ENCODE assay signal across 8 mouse cellular contexts in the genomic region with DNA sequence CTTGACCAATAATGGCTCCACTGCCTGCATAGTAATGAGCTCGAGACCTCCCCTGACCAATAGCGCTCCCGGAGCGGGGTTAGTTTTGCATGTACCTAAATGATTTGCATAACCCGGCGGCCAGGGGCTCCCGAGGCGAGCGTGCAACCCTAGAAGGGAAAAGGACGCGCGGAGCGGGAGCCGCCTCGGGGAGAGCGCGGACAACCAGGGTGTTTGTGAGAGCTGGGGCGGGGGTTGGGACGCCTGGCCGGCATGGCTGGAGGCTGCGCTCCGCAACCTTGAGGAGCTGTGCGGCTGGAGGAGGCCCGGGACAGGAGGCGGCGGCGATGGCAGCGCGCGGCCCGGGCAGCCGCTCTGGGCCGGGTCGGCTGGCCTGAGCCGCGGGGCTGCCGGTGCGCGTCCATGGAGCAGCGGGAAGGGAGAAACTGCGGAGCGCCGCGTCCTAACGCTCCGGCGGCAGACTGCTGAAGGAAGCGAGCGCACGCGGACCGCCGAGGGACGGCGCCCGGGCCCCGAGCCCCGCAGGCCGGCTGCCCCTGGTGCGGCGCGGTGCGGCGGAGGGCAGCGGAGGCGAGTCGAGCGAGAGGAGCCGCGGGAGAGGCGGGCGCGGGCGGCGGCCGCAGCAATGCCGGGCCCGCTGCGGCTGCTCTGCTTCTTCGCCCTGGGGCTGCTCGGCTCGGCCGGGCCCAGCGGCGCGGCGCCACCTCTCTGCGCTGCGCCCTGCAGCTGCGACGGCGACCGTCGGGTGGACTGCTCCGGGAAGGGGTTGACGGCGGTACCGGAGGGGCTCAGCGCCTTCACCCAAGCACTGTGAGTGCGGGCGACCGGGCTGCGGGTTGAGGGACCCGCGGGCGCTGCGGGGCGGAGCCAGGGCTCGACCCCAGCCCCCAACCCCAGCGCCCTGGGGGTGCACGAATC. TPM values are rescaled to one million over a fixed set of nuclear protein-coding genes. Genes with fewer than 3 reads are reported as not detected.
DNase-seq lines count a peak whose midpoint lies in the region; ATAC-seq and TF ChIP-seq lines count a peak whose summit lies in the region.

A gene (plus strand): TSS at position 152 of the 918 bp plus-strand sequence.

- peak; percentile 98 for DNase-seq in brain, embryonic 14.5 days (ENCODE audit: low read depth)
- DNase-seq in liver, adult 2 months (ENCODE audit: extremely low read depth, low read depth, low spot score): peak; percentile 99
- DNase-seq in naive thymus-derived CD4-positive, alpha-beta T cell, adult 2 months (ENCODE audit: low read depth): peak; percentile 45

- H3K4me2 ChIP-seq in heart, embryonic 11.5 days: peak within 1 kb of the TSS; percentile 90
- H3K4me2 ChIP-seq in kidney, embryonic 16.5 days (replicated peaks; ENCODE audit: low read depth, low read length): peak within 1 kb of the TSS; percentile 59
- peak within 1 kb of the TSS; percentile 57 for H3K4me2 ChIP-seq in stomach, embryonic 14.5 days (replicated peaks; ENCODE audit: low read depth, low read length)

- peak within 1 kb of the TSS; percentile 69 for H3K4me3 ChIP-seq in C2C12 (ENCODE audit: insufficient read depth, poor library complexity, severe bottlenecking)
- H3K4me3 ChIP-seq in erythroblast, embryonic 14.5 days (replicated peaks): peak within 1 kb of the TSS; percentile 83
- H3K4me3 ChIP-seq in heart, embryonic 11.5 days (ENCODE audit: low read depth, low read length): peak within 1 kb of the TSS; percentile 92
- H3K4me3 ChIP-seq in kidney, embryonic 16.5 days (ENCODE audit: low read length): peak within 1 kb of the TSS; percentile 74
- peak within 1 kb of the TSS; percentile 94 for H3K4me3 ChIP-seq in liver, adult 2 months (ENCODE audit: insufficient read depth, low read depth, low read length)
- H3K4me3 ChIP-seq in stomach, embryonic 14.5 days (ENCODE audit: low read depth, low read length): peak within 1 kb of the TSS; percentile 92

- peak within 1 kb of the TSS; percentile 97 for H3ac ChIP-seq in C2C12 (ENCODE audit: control insufficient read depth, insufficient read length, low read depth)

- H3K9ac ChIP-seq in heart, embryonic 11.5 days (ENCODE audit: low read depth, low read length): peak within 1 kb of the TSS; percentile 96
- peak within 1 kb of the TSS; percentile 97 for H3K9ac ChIP-seq in kidney, embryonic 16.5 days (replicated peaks; ENCODE audit: low read length)
- H3K9ac ChIP-seq in liver, adult 2 months (ENCODE audit: low read depth, low read length): peak within 1 kb of the TSS; percentile 98
- H3K9ac ChIP-seq in stomach, embryonic 14.5 days (replicated peaks; ENCODE audit: low read depth, low read length): peak within 1 kb of the TSS; percentile 98

- WGBS in heart, embryonic 11.5 days (ENCODE audit: insufficient replicate concordance): under 1% methylated on average over 96 of the region's 111 CpGs
- WGBS in kidney, embryonic 16.5 days: under 1% methylated on average over 85 of the region's 111 CpGs
- 1% methylated on average over 90 of the region's 111 CpGs for WGBS in liver, adult 2 months
- under 1% methylated on average over 99 of the region's 111 CpGs for WGBS in stomach, embryonic 14.5 days

- H3K79me3 ChIP-seq in C2C12 (ENCODE audit: low read depth): peaks cover 11% of the 10 kb centered on the region

- H3K4me1 ChIP-seq in erythroblast, embryonic 14.5 days (ENCODE audit: control insufficient read depth): peaks cover 53% of the 10 kb centered on the region
- H3K4me1 ChIP-seq in heart, embryonic 11.5 days (ENCODE audit: control insufficient read depth, insufficient read depth, low read length): peaks cover 33% of the 10 kb centered on the region
- peaks cover 39% of the 10 kb centered on the region for H3K4me1 ChIP-seq in kidney, embryonic 16.5 days (ENCODE audit: insufficient read depth, low read length)
- peaks cover 19% of the 10 kb centered on the region for H3K4me1 ChIP-seq in liver, adult 2 months (ENCODE audit: control insufficient read depth, insufficient read depth, low read length)
- H3K4me1 ChIP-seq in stomach, embryonic 14.5 days (ENCODE audit: control insufficient read depth, insufficient read depth, low read length): peaks cover 27% of the 10 kb centered on the region

- TF ChIP-seq POLR2A in brain, embryonic 14.5 days (IDR thresholded peaks at IDR 0.05; ENCODE audit: borderline replicate concordance, extremely low read depth, insufficient read depth, insufficient read length, poor library complexity, severe bottlenecking): peak; percentile 42; the same call in 1 of the 2 replicates
- TF ChIP-seq POLR2A in liver, adult 2 months (IDR thresholded peaks at IDR 0.05; ENCODE audit: extremely low read depth, insufficient read depth, low read length): peak; percentile 97

- H3K79me2 ChIP-seq in C2C12 (ENCODE audit: control insufficient read depth, insufficient read depth): peaks cover 47% of the 10 kb centered on the region
- H3K79me2 ChIP-seq in liver, adult 2 months (ENCODE audit: control insufficient read depth, insufficient read depth, low read length): peaks cover 29% of the 10 kb centered on the region

- peak; percentile 98 for ATAC-seq in heart, embryonic 11.5 days (replicated peaks; ENCODE audit: insufficient number of reproducible peaks, low FRiP score, low TSS enrichment)
- ATAC-seq in kidney, embryonic 16.5 days (ENCODE audit: low FRiP score, low TSS enrichment): peak; percentile 99
- peak; percentile 99 for ATAC-seq in stomach, embryonic 14.5 days (ENCODE audit: insufficient number of reproducible peaks, insufficient read depth, low FRiP score, low read depth)

- peak within 1 kb of the TSS; percentile 99 for H3K27ac ChIP-seq in heart, embryonic 11.5 days (ENCODE audit: low read depth, low read length)
- peak within 1 kb of the TSS; percentile 98 for H3K27ac ChIP-seq in kidney, embryonic 16.5 days (ENCODE audit: low read length)
- peak within 1 kb of the TSS; percentile 81 for H3K27ac ChIP-seq in liver, adult 2 months (replicated peaks; ENCODE audit: insufficient read depth, low read depth, low read length)
- H3K27ac ChIP-seq in stomach, embryonic 14.5 days (ENCODE audit: low read length): peak within 1 kb of the TSS; percentile 98

- no peaks in the 10 kb centered on the region for H3K9me3 ChIP-seq in erythroblast, embryonic 14.5 days (ENCODE audit: control insufficient read depth, low read length)
- no peaks in the 10 kb centered on the region for H3K9me3 ChIP-seq in heart, embryonic 11.5 days (replicated peaks; ENCODE audit: control insufficient read depth, low read length)
- no peaks in the 10 kb centered on the region for H3K9me3 ChIP-seq in kidney, embryonic 16.5 days (ENCODE audit: low read length)
- no peaks in the 10 kb centered on the region for H3K9me3 ChIP-seq in stomach, embryonic 14.5 days (ENCODE audit: control insufficient read depth, low read depth, low read length)

- peaks cover 5% of the 10 kb centered on the region for H3K36me3 ChIP-seq in C2C12 (ENCODE audit: control insufficient read depth, insufficient read depth)
- no peaks in the 10 kb centered on the region for H3K36me3 ChIP-seq in erythroblast, embryonic 14.5 days (ENCODE audit: control insufficient read depth)
- no peaks in the 10 kb centered on the region for H3K36me3 ChIP-seq in heart, embryonic 11.5 days (ENCODE audit: control insufficient read depth, insufficient read depth, low read length)
- H3K36me3 ChIP-seq in kidney, embryonic 16.5 days (ENCODE audit: insufficient read depth, low read length): no peaks in the 10 kb centered on the region
- no peaks in the 10 kb centered on the region for H3K36me3 ChIP-seq in liver, adult 2 months (ENCODE audit: control insufficient read depth, insufficient read depth, low read length)
- no peaks in the 10 kb centered on the region; the same call in 1 of the 2 replicates for H3K36me3 ChIP-seq in stomach, embryonic 14.5 days (ENCODE audit: control insufficient read depth, insufficient read depth, low read length)

- TF ChIP-seq CTCF in C2C12 (IDR thresholded peaks at IDR 0.05; ENCODE audit: control insufficient read depth, insufficient read depth, insufficient read length): no peak
- TF ChIP-seq CTCF in brain, embryonic 14.5 days (IDR thresholded peaks at IDR 0.05; ENCODE audit: borderline replicate concordance, extremely low read depth, insufficient read depth, insufficient read length): no peak
- no peak for TF ChIP-seq CTCF in liver, adult 2 months (IDR thresholded peaks at IDR 0.05; ENCODE audit: low read depth, low read length)

- H3K27me3 ChIP-seq in C2C12 (ENCODE audit: control insufficient read depth, insufficient read depth, insufficient read length): no peaks in the 10 kb centered on the region
- peaks cover 25% of the 10 kb centered on the region for H3K27me3 ChIP-seq in erythroblast, embryonic 14.5 days (ENCODE audit: control insufficient read depth)
- H3K27me3 ChIP-seq in heart, embryonic 11.5 days (ENCODE audit: control insufficient read depth, insufficient read depth, low read length): no peaks in the 10 kb centered on the region
- H3K27me3 ChIP-seq in kidney, embryonic 16.5 days (ENCODE audit: insufficient read depth, low read length): no peaks in the 10 kb centered on the region
- no peaks in the 10 kb centered on the region for H3K27me3 ChIP-seq in liver, adult 2 months (ENCODE audit: control insufficient read depth, insufficient read depth, low read length)
- no peaks in the 10 kb centered on the region for H3K27me3 ChIP-seq in stomach, embryonic 14.5 days (ENCODE audit: control insufficient read depth, insufficient read depth, low read length)

TF ChIP-seq in C2C12, 6 proteins besides CTCF, POLR2A, EP300 and RAD21:
- TF ChIP-seq MAX (IDR thresholded peaks at IDR 0.05) (peak; percentile 30), MYOD1 (IDR thresholded peaks at IDR 0.05; ENCODE audit: control insufficient read depth, insufficient read length, low read depth) (no peak), FOSL1 (IDR thresholded peaks at IDR 0.05; ENCODE audit: insufficient read depth, low read length, poor library complexity, severe bottlenecking) (no peak), USF1 (IDR thresholded peaks at IDR 0.05; ENCODE audit: low read depth) (no peak)
TF ChIP-seq in C2C12: peak in this region for 1.

RNA-seq across cellular contexts. Expression of the gene that starts here (rescaled TPM):
- 6.7 TPM for polyA plus RNA-seq in C2C12 (2012; fragmentation: generic; extraction: Trizol)
- polyA plus RNA-seq in brain, embryonic 14.5 days (2012; rRNA removed): 9.2 and 15.1 TPM in 2 replicates
- polyA plus RNA-seq in erythroblast, embryonic 14.5 days (2012): 0.01 and 0.04 TPM in 2 replicates
- 12.9 and 14.0 TPM in 2 replicates for polyA plus RNA-seq in heart, embryonic 11.5 days (2014; fragmentation: Nextera tagmentation; extraction: Ambion mirVana)
- polyA plus RNA-seq in kidney, embryonic 16.5 days (2015; fragmentation: Nextera tagmentation; extraction: Ambion mirVana): 23.9 and 25.6 TPM in 2 replicates
- total RNA-seq in liver, adult 2 months (2014; rRNA removed): 53.9 and 61.8 TPM in 2 replicates
- 16.9 and 19.3 TPM in 2 replicates for polyA plus RNA-seq in liver, adult 2 months (2012; rRNA removed)
- polyA plus RNA-seq in stomach, embryonic 14.5 days (2014; fragmentation: Nextera tagmentation; extraction: Ambion mirVana): 38.2 and 39.0 TPM in 2 replicates

Comparison
In these comparisons a context has a peak if more than half of its experiments do, and no peak if none do; other contexts are left out.
1. Peak in every context shown above with its lines: DNase-seq, ATAC-seq, H3K4me3 ChIP-seq and H3K27ac ChIP-seq.
2. DNase-seq: peak in every context shown above with its lines; median percentile 99 in liver, adult 2 months; 98 in brain, embryonic 14.5 days; 45 in naive thymus-derived CD4-positive, alpha-beta T cell, adult 2 months.